Mouse (Mus musculus): ENCODE data around the gene Muc3.
"Not testable (repeated sequence)": the region's sequence is repeated elsewhere in the genome, so short reads cannot be mapped to it uniquely, and the experiment has no call there.

Muc3 gene

GRCm38 (mm10) chr5:137121280-137121679 lies 27.8 kb downstream of the Muc3 start:
- no peak for DNase-seq

GRCm38 (mm10) chr5:137118878-137119277 lies 30.2 kb downstream of the Muc3 start:
- no peak for DNase-seq

- DNase-seq = not testable (repeated sequence)
Observed at GRCm38 (mm10) chr5:137117994-137118393, 31.1 kb downstream of the Muc3 start.

- DNase-seq = no peak
Observed at GRCm38 (mm10) chr5:137116987-137117386, 32.1 kb downstream of the Muc3 start.

- DNase-seq = peak; percentile 85
Observed at GRCm38 (mm10) chr5:137115866-137116847, 33.0 kb downstream of the Muc3 start, which contains the start of gene Trim56. TSS of gene Trim56 (minus strand) at chr5:137116209.

- no peak for DNase-seq
Observed at GRCm38 (mm10) chr5:137114891-137115561, 34.1 kb downstream of the Muc3 start.

GRCm38 (mm10) chr5:137111542-137112408 lies 37.3 kb downstream of the Muc3 start:
- no peak for DNase-seq

- DNase-seq = no peak
Observed at GRCm38 (mm10) chr5:137110863-137111262, 38.3 kb downstream of the Muc3 start.

- peak; percentile 31 for DNase-seq
Observed at GRCm38 (mm10) chr5:137109941-137110593, 39.1 kb downstream of the Muc3 start.

GRCm38 (mm10) chr5:137108111-137108510 lies 41.0 kb downstream of the Muc3 start:
- DNase-seq = no peak

GRCm38 (mm10) chr5:137107670-137108069 lies 41.5 kb downstream of the Muc3 start:
- DNase-seq = no peak

- DNase-seq = peak; percentile 89
Observed at GRCm38 (mm10) chr5:137107024-137107423, 42.1 kb downstream of the Muc3 start.

- no peak for DNase-seq
Observed at GRCm38 (mm10) chr5:137106434-137106833, 42.7 kb downstream of the Muc3 start.

- DNase-seq = no peak
Observed at GRCm38 (mm10) chr5:137103969-137104368, 45.2 kb downstream of the Muc3 start.

GRCm38 (mm10) chr5:137102575-137103522 lies 46.3 kb downstream of the Muc3 start:
- DNase-seq = peak; percentile 57

- no peak for DNase-seq
Observed at GRCm38 (mm10) chr5:137102078-137102477, 47.0 kb downstream of the Muc3 start.

GRCm38 (mm10) chr5:137100660-137101059 lies 48.5 kb downstream of the Muc3 start:
- no peak for DNase-seq

GRCm38 (mm10) chr5:137098418-137098817 lies 50.7 kb downstream of the Muc3 start:
- DNase-seq = no peak

GRCm38 (mm10) chr5:137096037-137096436 lies 53.1 kb downstream of the Muc3 start:
- DNase-seq = no peak

- no peak for DNase-seq
Observed at GRCm38 (mm10) chr5:137095135-137095534, 54.0 kb downstream of the Muc3 start.

GRCm38 (mm10) chr5:137093720-137094119 lies 55.4 kb downstream of the Muc3 start:
- no peak for DNase-seq
